Comparison of ENCODE assay signal across 31 mouse cellular contexts in the genomic region with DNA sequence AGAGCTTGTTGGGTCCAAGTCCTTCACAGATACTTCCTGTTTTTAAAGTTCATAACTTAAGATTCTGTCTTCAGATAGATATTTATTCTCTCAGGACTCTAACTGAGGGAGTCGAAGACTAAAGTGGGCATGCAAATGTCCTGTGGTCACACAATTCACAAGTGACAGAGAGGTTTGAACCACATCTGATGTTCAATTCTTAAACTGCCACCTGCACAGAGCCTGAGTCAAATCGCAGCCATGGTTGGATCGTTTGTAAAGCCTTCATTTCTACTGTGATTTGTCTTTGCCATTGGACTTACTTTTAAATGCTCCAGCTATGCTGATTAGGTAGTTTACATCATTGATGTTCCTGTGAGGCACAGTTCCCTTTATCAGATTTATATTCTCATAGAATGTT.
"Had no signal": no experiment of that assay in that cellular context is flagged by ENCODE, and none has a peak within 500 bp of the region (broad histone marks: within the 10 kb centered on the region; RNA-seq: fewer than 3 reads in every experiment).

No protein-coding gene starts in this region.

- H3K36me3 ChIP-seq: limb, embryonic 10.5 days; limb, embryonic 12.5 days; limb, embryonic 13.5 days; limb, embryonic 15.5 days; liver, embryonic 12.5 days; liver, embryonic 13.5 days; liver, embryonic 15.5 days; lung, embryonic 15.5 days; midbrain, embryonic 10.5 days; midbrain, embryonic 12.5 days; midbrain, embryonic 13.5 days; midbrain, embryonic 15.5 days had no signal

- H3K4me3 ChIP-seq: limb, embryonic 10.5 days; limb, embryonic 12.5 days; limb, embryonic 13.5 days; limb, embryonic 15.5 days; liver, embryonic 12.5 days; liver, embryonic 13.5 days; liver, embryonic 15.5 days; lung, embryonic 15.5 days; megakaryocyte, embryonic 14.5 days; midbrain, embryonic 10.5 days; midbrain, embryonic 12.5 days; midbrain, embryonic 13.5 days; midbrain, embryonic 15.5 days; myocyte had no signal

- H3K27me3 ChIP-seq: limb, embryonic 12.5 days; limb, embryonic 13.5 days; limb, embryonic 15.5 days; liver, embryonic 15.5 days; midbrain, embryonic 12.5 days; midbrain, embryonic 13.5 days; midbrain, embryonic 15.5 days had no signal

- H3K9ac ChIP-seq: limb, embryonic 12.5 days; limb, embryonic 13.5 days; limb, embryonic 15.5 days; liver, embryonic 12.5 days; liver, embryonic 13.5 days; liver, embryonic 14.5 days; liver, embryonic 15.5 days; liver, postnatal 0 days; lung, embryonic 14.5 days; lung, embryonic 15.5 days; midbrain, embryonic 12.5 days; midbrain, embryonic 13.5 days; midbrain, embryonic 15.5 days had no signal

- H3K27ac ChIP-seq: limb, embryonic 10.5 days; limb, embryonic 12.5 days; limb, embryonic 13.5 days; limb, embryonic 15.5 days; liver, embryonic 12.5 days; liver, embryonic 13.5 days; liver, embryonic 14.5 days; liver, embryonic 15.5 days; lung, embryonic 15.5 days; macrophage; midbrain, embryonic 10.5 days; midbrain, embryonic 12.5 days; midbrain, embryonic 13.5 days; midbrain, embryonic 15.5 days had no signal

- H3K4me1 ChIP-seq: limb, embryonic 15.5 days; liver, embryonic 12.5 days; liver, embryonic 13.5 days; liver, embryonic 15.5 days; lung, embryonic 15.5 days; megakaryocyte, embryonic 14.5 days; midbrain, embryonic 12.5 days; midbrain, embryonic 13.5 days; midbrain, embryonic 15.5 days had no signal

- H3K4me2 ChIP-seq: limb, embryonic 12.5 days; limb, embryonic 13.5 days; limb, embryonic 15.5 days; liver, embryonic 11.5 days; liver, embryonic 12.5 days; liver, embryonic 13.5 days; liver, embryonic 15.5 days; lung, embryonic 14.5 days; lung, embryonic 15.5 days; midbrain, embryonic 11.5 days; midbrain, embryonic 12.5 days; midbrain, embryonic 13.5 days; midbrain, embryonic 15.5 days had no signal

- H3K9me3 ChIP-seq: limb, embryonic 10.5 days; limb, embryonic 12.5 days; limb, embryonic 13.5 days; limb, embryonic 15.5 days; liver, embryonic 12.5 days; liver, embryonic 13.5 days; liver, embryonic 15.5 days; lung, embryonic 15.5 days; megakaryocyte, embryonic 14.5 days; midbrain, embryonic 10.5 days; midbrain, embryonic 12.5 days; midbrain, embryonic 15.5 days had no signal

- ATAC-seq: liver, embryonic 12.5 days; liver, postnatal 0 days; lung, postnatal 0 days; midbrain, embryonic 13.5 days; midbrain, embryonic 15.5 days; midbrain, embryonic 16.5 days had no signal

- DNase-seq: left cerebral cortex, postnatal 4 days; liver; liver, embryonic 13.5 days; liver, postnatal 0 days; lung, adult 18-20 months; lung, adult 2 months; lung, embryonic 14.5 days; lung, postnatal 10 days; lung, postnatal 14 days; lung, postnatal 36 days; lung, postnatal 4 days; midbrain, embryonic 14.5 days had no signal
